ENCODE assay signal across 16 mouse cellular contexts in genomic region chr11:18924583-18925334, GRCm38 (mm10).
A peak's percentile ranks its signal among the peaks of the same experiment; 100 is the strongest.
DNase-seq lines count a peak whose midpoint lies in the region; ATAC-seq lines count a peak whose summit lies in the region.
"Had no signal": no experiment of that assay in that cellular context is flagged by ENCODE, and none has a peak within 500 bp of the region (broad histone marks: within the 10 kb centered on the region; RNA-seq: fewer than 3 reads in every experiment).

No protein-coding gene starts in this region.

- no peaks in the 10 kb centered on the region for H3K9me3 ChIP-seq in heart, embryonic 11.5 days (replicated peaks; ENCODE audit: control insufficient read depth, low read length)
- no peaks in the 10 kb centered on the region for H3K9me3 ChIP-seq in hindbrain, embryonic 10.5 days
- H3K9me3 ChIP-seq in forebrain, embryonic 12.5 days: no peaks in the 10 kb centered on the region
- H3K9me3 ChIP-seq: embryonic facial prominence, embryonic 12.5 days; forebrain, embryonic 15.5 days; hindbrain, embryonic 13.5 days had no signal

- DNase-seq in heart, postnatal 14 days: no peak
- peak; percentile 98 for DNase-seq in 416B (ENCODE audit: low read depth)
- DNase-seq in embryo, embryonic 10.5 days (ENCODE audit: low spot score): no peak
- DNase-seq in hindbrain, embryonic 10.5 days (ENCODE audit: low spot score): no peak
- DNase-seq: adrenal gland, postnatal 10 days; cerebellum, adult 18-20 months; gastrocnemius, postnatal 36 days; kidney, postnatal 25 days; right cerebral cortex, adult 18-20 months had no signal

- ATAC-seq in heart, embryonic 11.5 days (replicated peaks; ENCODE audit: insufficient number of reproducible peaks, low FRiP score, low TSS enrichment): 0 out of 2 replicates have a peak, but pooled peaks have one; percentile 39
- peak; percentile 94 to 98 for ATAC-seq in hematopoietic stem cell, adult 5-6 weeks (replicated peaks in 1 of 2; ENCODE audit: insufficient read depth in 1 of 2, low FRiP score in 2 of 2, low TSS enrichment in 1 of 2, low read depth in 1 of 2, poor library complexity in 2 of 2, severe bottlenecking in 2 of 2)
- ATAC-seq in megakaryocyte progenitor cell, adult 5-6 weeks (replicated peaks; ENCODE audit: poor library complexity): peak; percentile 94
- ATAC-seq in forebrain, embryonic 12.5 days (ENCODE audit: low FRiP score): no peak
- ATAC-seq: forebrain, embryonic 15.5 days had no signal

- no peak overlapping the region for H3K4me2 ChIP-seq in heart, embryonic 11.5 days
- H3K4me2 ChIP-seq in forebrain, embryonic 12.5 days: no peak overlapping the region
- H3K4me2 ChIP-seq: embryonic facial prominence, embryonic 12.5 days; forebrain, embryonic 15.5 days; hindbrain, embryonic 13.5 days had no signal

- no peak overlapping the region for H3K4me3 ChIP-seq in heart, embryonic 11.5 days (ENCODE audit: low read depth, low read length)
- no peak overlapping the region for H3K4me3 ChIP-seq in hindbrain, embryonic 10.5 days
- H3K4me3 ChIP-seq in forebrain, embryonic 12.5 days (replicated peaks): no peak overlapping the region
- H3K4me3 ChIP-seq: embryonic facial prominence, embryonic 12.5 days; forebrain, embryonic 15.5 days; hindbrain, embryonic 13.5 days had no signal

- H3K27me3 ChIP-seq in heart, embryonic 11.5 days (ENCODE audit: control insufficient read depth, insufficient read depth, low read length): no peaks in the 10 kb centered on the region
- H3K27me3 ChIP-seq in hindbrain, embryonic 10.5 days (ENCODE audit: insufficient read depth, poor library complexity, severe bottlenecking): no peaks in the 10 kb centered on the region
- H3K27me3 ChIP-seq in forebrain, embryonic 12.5 days: peaks cover 7% of the 10 kb centered on the region; the same call in 1 of the 2 replicates
- H3K27me3 ChIP-seq: embryonic facial prominence, embryonic 12.5 days; forebrain, embryonic 15.5 days; hindbrain, embryonic 13.5 days had no signal

- no peak overlapping the region for H3K9ac ChIP-seq in heart, embryonic 11.5 days (ENCODE audit: low read depth, low read length)
- H3K9ac ChIP-seq in forebrain, embryonic 12.5 days: no peak overlapping the region
- H3K9ac ChIP-seq: embryonic facial prominence, embryonic 12.5 days; forebrain, embryonic 15.5 days; hindbrain, embryonic 13.5 days had no signal

- 73% methylated on average over 2 of the region's 2 CpGs for WGBS in heart, embryonic 11.5 days (ENCODE audit: insufficient replicate concordance)
- 80% methylated on average over 2 of the region's 2 CpGs for WGBS in hindbrain, embryonic 10.5 days
- 85% methylated on average over 2 of the region's 2 CpGs for WGBS in forebrain, embryonic 12.5 days

- peaks cover 11% of the 10 kb centered on the region for H3K36me3 ChIP-seq in heart, embryonic 11.5 days (ENCODE audit: control insufficient read depth, insufficient read depth, low read length)
- H3K36me3 ChIP-seq in hindbrain, embryonic 10.5 days: peaks cover 38% of the 10 kb centered on the region
- no peaks in the 10 kb centered on the region for H3K36me3 ChIP-seq in forebrain, embryonic 12.5 days (replicated peaks)
- H3K36me3 ChIP-seq: embryonic facial prominence, embryonic 12.5 days; forebrain, embryonic 15.5 days; hindbrain, embryonic 13.5 days had no signal

- peaks cover 30% of the 10 kb centered on the region for H3K4me1 ChIP-seq in heart, embryonic 11.5 days (ENCODE audit: control insufficient read depth, insufficient read depth, low read length)
- H3K4me1 ChIP-seq in hindbrain, embryonic 10.5 days (replicated peaks): peaks cover 22% of the 10 kb centered on the region
- H3K4me1 ChIP-seq in forebrain, embryonic 12.5 days: peaks cover 15% of the 10 kb centered on the region
- H3K4me1 ChIP-seq: embryonic facial prominence, embryonic 12.5 days had no signal

- H3K27ac ChIP-seq in heart, embryonic 11.5 days (ENCODE audit: low read depth, low read length): no peak overlapping the region
- no peak overlapping the region for H3K27ac ChIP-seq in hindbrain, embryonic 10.5 days
- no peak overlapping the region for H3K27ac ChIP-seq in forebrain, embryonic 12.5 days
- H3K27ac ChIP-seq: embryonic facial prominence, embryonic 12.5 days; forebrain, embryonic 15.5 days had no signal

- intact Hi-C loops in heart, postnatal 14 days (cut with DNase I): no loop called here
